Mouse (Mus musculus) leukemia stem cell, adult 10-12 weeks (primary cell): ENCODE results near the gene Trappc6b. TPM values are rescaled to one million over a fixed set of nuclear protein-coding genes. Genes with fewer than 3 reads are reported as not detected.

Experiments used
- polyA plus RNA-seq: library from polyadenylated mRNA; stranded (reverse); fragments of >175 nt; gene quantifications from 2 replicates; pipeline ENCODE4 v1.2.3, GENCODE M21; 2012; ENCODE audit warnings: low replicate concordance

Gene Trappc6b
- polyA plus RNA-seq = 46.1 and 59.8 TPM in 2 replicates

GRCm38 (mm10) chr12:59060993-59061595 lies at the start of gene Trappc6b:
TSS of gene Trappc6b (minus strand) at chr12:59061472.

GRCm38 (mm10) chr12:59095104-59096025 lies 34.1 kb upstream of the Trappc6b start, which contains the start of gene Mia2:
TSS of gene Mia2 (plus strand) at chr12:59095799.

GRCm38 (mm10) chr12:59066448-59067077 lies 5.3 kb upstream of the Trappc6b start, which contains the start of gene Pnn:
TSS of gene Pnn (plus strand) at chr12:59066884.

GRCm38 (mm10) chr12:59013234-59013633 lies 48.0 kb downstream of the Trappc6b start, which contains the start of gene Gemin2:
TSS of gene Gemin2 (plus strand) at chr12:59013393.

GRCm38 (mm10) chr12:59011844-59012709 lies 49.2 kb downstream of the Trappc6b start, which contains the start of gene Sec23a:
TSS of gene Sec23a (minus strand) at chr12:59012017.

Other genes with a start within 250 kb of the Trappc6b start
- gene Sec23a, start 49.5 kb downstream of the Trappc6b start, polyA plus RNA-seq = 2.2 and 2.3 TPM in 2 replicates
- 0.61 and 3.0 TPM in 2 replicates for gene Gemin2, start 48.1 kb downstream of the Trappc6b start, polyA plus RNA-seq
- gene Pnn, start 5.4 kb upstream of the Trappc6b start, polyA plus RNA-seq = 52.2 and 67.9 TPM in 2 replicates
- 24.4 and 139 TPM in 2 replicates for gene Mia2, start 34.3 kb upstream of the Trappc6b start, polyA plus RNA-seq
- gene Fbxo33, start 158.3 kb upstream of the Trappc6b start, polyA plus RNA-seq = 15.6 and 15.7 TPM in 2 replicates